Mouse (Mus musculus): ENCODE measurements around the gene Dkk3.

- TF ChIP-seq CHD2 (IDR thresholded peaks at IDR 0.05; ENCODE audit: low read depth, low read length) = no peak
- no peak for TF ChIP-seq MAFK (IDR thresholded peaks at IDR 0.05; ENCODE audit: insufficient read depth, low read depth, low read length)
- no peak for TF ChIP-seq ZC3H11A (IDR thresholded peaks at IDR 0.05; ENCODE audit: borderline replicate concordance, low read depth, low read length)
These were observed 14.9 kb downstream of the Dkk3 start for GRCm38 (mm10) chr7:112143978-112144377.

All from ES-E14 (cell line).